Mouse (Mus musculus): Measurements from ENCODE around the gene Cmtm4. TPM values are rescaled to one million over a fixed set of nuclear protein-coding genes. Genes with fewer than 3 reads are reported as not detected.

Cmtm4 gene
- polyA plus RNA-seq, 1 experiment from 2014 or later, result 3.8 TPM

GRCm38 (mm10) chr8:104374864-104375846, 20.5 kb downstream of the Cmtm4 start:
- WGBS, result 51% methylated on average over 14 of the region's 14 CpGs
- Histone ChIP-seq H3K4me2 (replicated peaks; ENCODE audit: low read depth, low read length) (no peak overlapping the region), H3K4me1 (replicated peaks; ENCODE audit: control insufficient read depth, insufficient read depth, low read length) (0 out of 2 replicates have a peak, but pooled peaks cover 2% of the 10 kb centered on the region), H3K4me3 (ENCODE audit: low read depth, low read length) (no peak overlapping the region), H3K9me3 (ENCODE audit: control insufficient read depth, low read length) (no peaks in the 10 kb centered on the region), H3K36me3 (ENCODE audit: control insufficient read depth, insufficient read depth, low read length) (no peaks in the 10 kb centered on the region), H3K27me3 (ENCODE audit: control insufficient read depth, insufficient read depth, low read length) (no peaks in the 10 kb centered on the region), H3K9ac (ENCODE audit: low read depth, low read length) (no peak overlapping the region), H3K27ac (ENCODE audit: low read depth, low read length) (no peak overlapping the region)
- DNase-seq (ENCODE audit: low spot score) (no peak), ATAC-seq (ENCODE audit: low FRiP score) (no peak)

- 69% methylated on average over 11 of the region's 11 CpGs for WGBS
- DNase-seq (ENCODE audit: low spot score), result no peak
These were observed 21.3 kb downstream of the Cmtm4 start for GRCm38 (mm10) chr8:104374269-104374668.

GRCm38 (mm10) chr8:104373779-104374178, 21.8 kb downstream of the Cmtm4 start:
- Histone ChIP-seq H3K4me1 (replicated peaks; ENCODE audit: control insufficient read depth, insufficient read depth, low read length) (0 out of 2 replicates have a peak, but pooled peaks cover 2% of the 10 kb centered on the region), H3K27me3 (ENCODE audit: control insufficient read depth, insufficient read depth, low read length) (no peaks in the 10 kb centered on the region), H3K9ac (ENCODE audit: low read depth, low read length) (no peak overlapping the region), H3K36me3 (ENCODE audit: control insufficient read depth, insufficient read depth, low read length) (no peaks in the 10 kb centered on the region), H3K4me3 (ENCODE audit: low read depth, low read length) (no peak overlapping the region), H3K4me2 (replicated peaks; ENCODE audit: low read depth, low read length) (no peak overlapping the region), H3K9me3 (ENCODE audit: control insufficient read depth, low read length) (no peaks in the 10 kb centered on the region), H3K27ac (ENCODE audit: low read depth, low read length) (no peak overlapping the region)
- WGBS, result 82% methylated on average over 11 of the region's 11 CpGs
- DNase-seq (ENCODE audit: low spot score), result no peak
- ATAC-seq (ENCODE audit: low FRiP score), result no peak

More at GRCm38 (mm10) chr8:104374269-104374668, 21.3 kb downstream of the Cmtm4 start:
- H3K27ac ChIP-seq (ENCODE audit: low read depth, low read length), result no peak overlapping the region
- 0 out of 2 replicates have a peak, but pooled peaks cover 2% of the 10 kb centered on the region for H3K4me1 ChIP-seq (replicated peaks; ENCODE audit: control insufficient read depth, insufficient read depth, low read length)
- H3K9me3 ChIP-seq (ENCODE audit: control insufficient read depth, low read length), result no peaks in the 10 kb centered on the region
- H3K27me3 ChIP-seq (ENCODE audit: control insufficient read depth, insufficient read depth, low read length), result no peaks in the 10 kb centered on the region
- ATAC-seq (ENCODE audit: low FRiP score), result no peak
- H3K36me3 ChIP-seq (ENCODE audit: control insufficient read depth, insufficient read depth, low read length), result no peaks in the 10 kb centered on the region
- H3K9ac ChIP-seq (ENCODE audit: low read depth, low read length), result no peak overlapping the region
- no peak overlapping the region for H3K4me2 ChIP-seq (replicated peaks; ENCODE audit: low read depth, low read length)
- H3K4me3 ChIP-seq (ENCODE audit: low read depth, low read length), result no peak overlapping the region

- no peak overlapping the region for H3K9ac ChIP-seq (ENCODE audit: low read depth, low read length)
- DNase-seq (ENCODE audit: low spot score), result no peak
- 92% methylated on average over 6 of the region's 6 CpGs for WGBS
- no peaks in the 10 kb centered on the region for H3K27me3 ChIP-seq (ENCODE audit: control insufficient read depth, insufficient read depth, low read length)
- 0 out of 2 replicates have a peak, but pooled peaks cover 2% of the 10 kb centered on the region for H3K4me1 ChIP-seq (replicated peaks; ENCODE audit: control insufficient read depth, insufficient read depth, low read length)
- H3K36me3 ChIP-seq (ENCODE audit: control insufficient read depth, insufficient read depth, low read length), result no peaks in the 10 kb centered on the region
- H3K4me3 ChIP-seq (ENCODE audit: low read depth, low read length), result no peak overlapping the region
- H3K4me2 ChIP-seq (replicated peaks; ENCODE audit: low read depth, low read length), result no peak overlapping the region
- no peaks in the 10 kb centered on the region for H3K9me3 ChIP-seq (ENCODE audit: control insufficient read depth, low read length)
- ATAC-seq (ENCODE audit: low FRiP score), result no peak
- H3K27ac ChIP-seq (ENCODE audit: low read depth, low read length), result no peak overlapping the region
These were observed 24.5 kb downstream of the Cmtm4 start for GRCm38 (mm10) chr8:104371121-104371520.

GRCm38 (mm10) chr8:104370071-104370470, 25.5 kb downstream of the Cmtm4 start:
- no peak for DNase-seq (ENCODE audit: low spot score)
- no peak overlapping the region for H3K4me2 ChIP-seq (replicated peaks; ENCODE audit: low read depth, low read length)
- WGBS, result 76% methylated on average over 6 of the region's 6 CpGs
- no peaks in the 10 kb centered on the region for H3K4me1 ChIP-seq (replicated peaks; ENCODE audit: control insufficient read depth, insufficient read depth, low read length)
- no peaks in the 10 kb centered on the region for H3K36me3 ChIP-seq (ENCODE audit: control insufficient read depth, insufficient read depth, low read length)
- H3K27me3 ChIP-seq (ENCODE audit: control insufficient read depth, insufficient read depth, low read length), result no peaks in the 10 kb centered on the region
- no peak overlapping the region for H3K27ac ChIP-seq (ENCODE audit: low read depth, low read length)
- no peak overlapping the region for H3K4me3 ChIP-seq (ENCODE audit: low read depth, low read length)
- no peaks in the 10 kb centered on the region for H3K9me3 ChIP-seq (ENCODE audit: control insufficient read depth, low read length)
- H3K9ac ChIP-seq (ENCODE audit: low read depth, low read length), result no peak overlapping the region
- no peak for ATAC-seq (ENCODE audit: low FRiP score)

GRCm38 (mm10) chr8:104369591-104369990, 26.0 kb downstream of the Cmtm4 start:
- Histone ChIP-seq H3K27me3 (ENCODE audit: control insufficient read depth, insufficient read depth, low read length) (no peaks in the 10 kb centered on the region), H3K36me3 (ENCODE audit: control insufficient read depth, insufficient read depth, low read length) (no peaks in the 10 kb centered on the region), H3K4me3 (ENCODE audit: low read depth, low read length) (no peak overlapping the region), H3K9me3 (ENCODE audit: control insufficient read depth, low read length) (no peaks in the 10 kb centered on the region), H3K9ac (ENCODE audit: low read depth, low read length) (no peak overlapping the region), H3K4me2 (replicated peaks; ENCODE audit: low read depth, low read length) (no peak overlapping the region), H3K27ac (ENCODE audit: low read depth, low read length) (no peak overlapping the region), H3K4me1 (replicated peaks; ENCODE audit: control insufficient read depth, insufficient read depth, low read length) (no peaks in the 10 kb centered on the region)
- ATAC-seq (ENCODE audit: low FRiP score) (no peak), DNase-seq (ENCODE audit: low spot score) (no peak)
- whole genome bisulfite sequencing, result 88% methylated on average over 12 of the region's 12 CpGs

GRCm38 (mm10) chr8:104367398-104367797, 28.2 kb downstream of the Cmtm4 start:
- ATAC-seq (ENCODE audit: low FRiP score) (0 out of 2 replicates have a peak, but pooled peaks have one; percentile 47), DNase-seq (ENCODE audit: low spot score) (no peak)
- no peak overlapping the region for H3K4me3 ChIP-seq (ENCODE audit: low read depth, low read length)
- H3K27ac ChIP-seq (ENCODE audit: low read depth, low read length), result no peak overlapping the region
- no peaks in the 10 kb centered on the region for H3K36me3 ChIP-seq (ENCODE audit: control insufficient read depth, insufficient read depth, low read length)
- H3K9ac ChIP-seq (ENCODE audit: low read depth, low read length), result no peak overlapping the region
- no peaks in the 10 kb centered on the region for H3K9me3 ChIP-seq (ENCODE audit: control insufficient read depth, low read length)
- H3K4me2 ChIP-seq (replicated peaks; ENCODE audit: low read depth, low read length), result no peak overlapping the region
- no peaks in the 10 kb centered on the region for H3K27me3 ChIP-seq (ENCODE audit: control insufficient read depth, insufficient read depth, low read length)
- no peaks in the 10 kb centered on the region for H3K4me1 ChIP-seq (replicated peaks; ENCODE audit: control insufficient read depth, insufficient read depth, low read length)
- 48% methylated on average over 5 of the region's 5 CpGs for WGBS

- Histone ChIP-seq H3K4me3 (ENCODE audit: low read depth, low read length) (no peak overlapping the region), H3K9me3 (ENCODE audit: control insufficient read depth, low read length) (no peaks in the 10 kb centered on the region), H3K4me1 (replicated peaks; ENCODE audit: control insufficient read depth, insufficient read depth, low read length) (no peaks in the 10 kb centered on the region), H3K9ac (ENCODE audit: low read depth, low read length) (no peak overlapping the region), H3K27me3 (ENCODE audit: control insufficient read depth, insufficient read depth, low read length) (no peaks in the 10 kb centered on the region), H3K4me2 (replicated peaks; ENCODE audit: low read depth, low read length) (no peak overlapping the region), H3K27ac (ENCODE audit: low read depth, low read length) (no peak overlapping the region), H3K36me3 (ENCODE audit: control insufficient read depth, insufficient read depth, low read length) (no peaks in the 10 kb centered on the region)
- DNase-seq (ENCODE audit: low spot score), result no peak
- ATAC-seq (ENCODE audit: low FRiP score), result no peak
- 89% methylated on average over 9 of the region's 9 CpGs for WGBS
These were observed 29.9 kb downstream of the Cmtm4 start for GRCm38 (mm10) chr8:104365695-104366094.

Data from hindbrain, embryonic 11.5 days (tissue).